ENCODE assay signal across 8 mouse cellular contexts in the genomic region with DNA sequence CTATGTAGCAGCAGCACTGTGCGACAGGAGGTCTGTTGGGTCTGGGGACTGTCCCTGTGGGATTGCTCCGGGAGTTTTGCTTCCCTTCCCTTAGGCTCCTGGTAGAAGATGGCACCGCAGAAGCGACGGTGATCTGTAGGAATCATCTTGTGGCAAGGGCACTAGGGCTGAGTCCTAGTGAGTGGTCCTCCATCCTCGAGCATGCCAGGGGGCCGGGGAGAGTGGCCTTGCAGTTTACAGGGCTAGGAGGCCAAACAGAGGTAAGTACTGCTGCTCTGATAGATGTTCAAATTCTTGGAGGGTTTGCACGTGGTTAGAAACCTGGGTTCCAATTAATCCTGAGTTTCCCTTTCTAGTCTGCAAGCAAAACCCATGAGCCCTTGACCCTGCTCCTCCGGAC. TPM values are rescaled to one million over a fixed set of nuclear protein-coding genes. Genes with fewer than 3 reads are reported as not detected.
DNase-seq lines count a peak whose midpoint lies in the region; ATAC-seq and TF ChIP-seq lines count a peak whose summit lies in the region.

No protein-coding gene starts in this region.

- peak overlapping the region; percentile 28 for H3K27ac ChIP-seq in spleen, adult 2 months (ENCODE audit: insufficient read depth, low read length)
- peak overlapping the region; percentile 60; the same call in 1 of the 2 replicates for H3K27ac ChIP-seq in limb, embryonic 15.5 days

- no peak for TF ChIP-seq POLR2A in spleen, adult 2 months (IDR thresholded peaks at IDR 0.05; ENCODE audit: low read depth, low read length)

- no peaks in the 10 kb centered on the region for H3K27me3 ChIP-seq in spleen, adult 2 months (ENCODE audit: control insufficient read depth, insufficient read depth, low read length)
- H3K27me3 ChIP-seq in limb, embryonic 15.5 days = no peaks in the 10 kb centered on the region

- H3K4me2 ChIP-seq in limb, embryonic 15.5 days = 0 out of 2 replicates have a peak overlapping the region, but pooled peaks have one; percentile 52

- peaks cover 10% of the 10 kb centered on the region for H3K4me1 ChIP-seq in spleen, adult 2 months (ENCODE audit: control insufficient read depth, insufficient read depth, insufficient read length)
- peaks cover 32% of the 10 kb centered on the region for H3K4me1 ChIP-seq in limb, embryonic 15.5 days

- H3K9me3 ChIP-seq in limb, embryonic 15.5 days = no peaks in the 10 kb centered on the region

- H3K36me3 ChIP-seq in spleen, adult 2 months (ENCODE audit: control insufficient read depth, insufficient read depth, low read length) = peaks cover 1% of the 10 kb centered on the region; the same call in 1 of the 2 replicates
- peaks cover 54% of the 10 kb centered on the region for H3K36me3 ChIP-seq in limb, embryonic 15.5 days

- H3K9ac ChIP-seq in limb, embryonic 15.5 days = no peak overlapping the region

- H3K4me3 ChIP-seq in spleen, adult 2 months (ENCODE audit: extremely low read depth, insufficient read depth, insufficient read length) = no peak overlapping the region
- peak overlapping the region; percentile 22; the same call in 1 of the 2 replicates for H3K4me3 ChIP-seq in limb, embryonic 15.5 days

- 86% methylated on average over 9 of the region's 9 CpGs for WGBS in spleen, adult 2 months
- 84% methylated on average over 9 of the region's 9 CpGs for WGBS in limb, embryonic 15.5 days

- no peak for TF ChIP-seq CTCF in spleen, adult 2 months (IDR thresholded peaks at IDR 0.05; ENCODE audit: extremely low read depth, insufficient read depth, insufficient read length, insufficient replicate concordance)

- ATAC-seq in limb, embryonic 15.5 days (ENCODE audit: insufficient number of reproducible peaks, low FRiP score, low TSS enrichment, low read depth) = no peak
- no peak for ATAC-seq in erythroblast, adult 5-6 weeks (replicated peaks; ENCODE audit: low FRiP score, poor library complexity, severe bottlenecking)

- DNase-seq in cerebellum, adult 9-10 months = peak; percentile 64
- no peak for DNase-seq in cerebellum, adult 18-20 months
- no peak for DNase-seq in spleen, adult 2 months (ENCODE audit: low read depth in 1 of 2, low spot score in 2 of 2)
- DNase-seq in spleen, postnatal 36 days (ENCODE audit: low spot score in 2 of 2) = no peak
- DNase-seq in frontal cortex, postnatal 36 days (ENCODE audit: low spot score in 2 of 2) = no peak
- no peak for DNase-seq in natural killer cell, adult 2 months (ENCODE audit: low spot score in 2 of 2)

RNA-seq across cellular contexts. Expression of gene Aurkb, which starts 10.0 kb away (rescaled TPM):
- 41.4 and 42.9 TPM in 2 replicates for polyA plus RNA-seq in spleen, adult 2 months (2012; rRNA removed)
- 111 and 121 TPM in 2 replicates for polyA plus RNA-seq in limb, embryonic 15.5 days (2015; fragmentation: Nextera tagmentation; extraction: Ambion mirVana)
- total RNA-seq in erythroblast, adult 5-6 weeks (2015; ENCODE audit: low replicate concordance) = 32.9 and 35.3 TPM in 2 replicates
- total RNA-seq in erythroblast, adult 5-6 weeks (2017; ENCODE audit: low replicate concordance) = 74.0 and 102 TPM in 2 replicates

RNA-seq across cellular contexts. Expression of gene Ctc1, which starts 19.7 kb away (rescaled TPM):
- 27.2 and 30.4 TPM in 2 replicates for polyA plus RNA-seq in spleen, adult 2 months (2012; rRNA removed)
- 42.5 TPM in 2 replicates for polyA plus RNA-seq in limb, embryonic 15.5 days (2015; fragmentation: Nextera tagmentation; extraction: Ambion mirVana)
- 14.4 and 26.5 TPM in 2 replicates for total RNA-seq in erythroblast, adult 5-6 weeks (2015; ENCODE audit: low replicate concordance)
- total RNA-seq in erythroblast, adult 5-6 weeks (2017; ENCODE audit: low replicate concordance) = 6.4 and 8.9 TPM in 2 replicates

RNA-seq across cellular contexts. Expression of gene Borcs6, which starts 24.1 kb away (rescaled TPM):
- polyA plus RNA-seq in spleen, adult 2 months (2012; rRNA removed) = 16.7 and 23.7 TPM in 2 replicates
- 12.9 and 13.7 TPM in 2 replicates for polyA plus RNA-seq in limb, embryonic 15.5 days (2015; fragmentation: Nextera tagmentation; extraction: Ambion mirVana)
- total RNA-seq in erythroblast, adult 5-6 weeks (2015; ENCODE audit: low replicate concordance) = 2.5 and 3.1 TPM in 2 replicates
- total RNA-seq in erythroblast, adult 5-6 weeks (2017; ENCODE audit: low replicate concordance) = 1.0 and 4.7 TPM in 2 replicates

RNA-seq across cellular contexts. Expression of gene Pfas, which starts 27.2 kb away (rescaled TPM):
- 14.0 and 16.8 TPM in 2 replicates for polyA plus RNA-seq in spleen, adult 2 months (2012; rRNA removed)
- 23.6 and 25.0 TPM in 2 replicates for polyA plus RNA-seq in limb, embryonic 15.5 days (2015; fragmentation: Nextera tagmentation; extraction: Ambion mirVana)
- 19.6 and 51.7 TPM in 2 replicates for total RNA-seq in erythroblast, adult 5-6 weeks (2015; ENCODE audit: low replicate concordance)
- 18.3 and 36.7 TPM in 2 replicates for total RNA-seq in erythroblast, adult 5-6 weeks (2017; ENCODE audit: low replicate concordance)

RNA-seq across cellular contexts. Expression of gene Tmem107, which starts 35.2 kb away (rescaled TPM):
- 7.0 and 14.6 TPM in 2 replicates for polyA plus RNA-seq in spleen, adult 2 months (2012; rRNA removed)
- polyA plus RNA-seq in limb, embryonic 15.5 days (2015; fragmentation: Nextera tagmentation; extraction: Ambion mirVana) = 64.8 and 65.5 TPM in 2 replicates
- 2.3 and 6.1 TPM in 2 replicates for total RNA-seq in erythroblast, adult 5-6 weeks (2015; ENCODE audit: low replicate concordance)
- 2.9 and 3.9 TPM in 2 replicates for total RNA-seq in erythroblast, adult 5-6 weeks (2017; ENCODE audit: low replicate concordance)
